Mouse (Mus musculus) neural tube, embryonic 14.5 days (tissue): ENCODE data around the gene Pkmyt1. TPM values are rescaled to one million over a fixed set of nuclear protein-coding genes. Genes with fewer than 3 reads are reported as not detected.
A peak's percentile ranks its signal among the peaks of the same experiment; 100 is the strongest.

ENCODE experiments used
- ATAC-seq: fragments of 200-750 bp; cut with Nextera tagmentation; 2 replicates; pipeline ENCODE4 v1.8.0; 2017; ENCODE audit warnings: low read depth, mild to moderate bottlenecking, moderate TSS enrichment, moderate library complexity
- H3K27ac ChIP-seq: fragments of 300-500 bp; sonication (generic); 2 replicates; pipeline ENCODE4 v1.5.1; 2014; ENCODE audit warnings: low read depth, mild to moderate bottlenecking, control low read depth, low read length, moderate library complexity, mixed read lengths
- H3K27me3 ChIP-seq: fragments of 300-500 bp; sonication (generic); 2 replicates; pipeline ENCODE4 v1.6.1; 2014; ENCODE audit warnings: low read length; ENCODE audit not compliant: control insufficient read depth, insufficient read depth
- H3K36me3 ChIP-seq: fragments of 300-500 bp; sonication (generic); 2 replicates; pipeline ENCODE4 v1.6.1; 2014; ENCODE audit warnings: low read length, mixed read lengths; ENCODE audit not compliant: control insufficient read depth, insufficient read depth
- H3K4me1 ChIP-seq: fragments of 300-500 bp; sonication (generic); 2 replicates; pipeline ENCODE4 v1.6.1; 2014; ENCODE audit warnings: low read length; ENCODE audit not compliant: control insufficient read depth, insufficient read depth
- H3K4me2 ChIP-seq: fragments of 300-500 bp; sonication (generic); 2 replicates; pipeline ENCODE4 v1.6.1; 2014; ENCODE audit warnings: mild to moderate bottlenecking, low read depth, low read length, control low read depth
- H3K4me3 ChIP-seq: fragments of 300-500 bp; sonication (generic); 2 replicates; pipeline ENCODE4 v1.5.1; 2014; ENCODE audit warnings: low read depth, low read length, control low read depth, mixed read lengths
- H3K9ac ChIP-seq: fragments of 300-500 bp; sonication (generic); replicated peaks from 2 replicates; pipeline ENCODE4 v1.6.1; 2014; ENCODE audit warnings: low read depth, mild to moderate bottlenecking, control low read depth, low read length, mixed read lengths
- H3K9me3 ChIP-seq: fragments of 300-500 bp; sonication (generic); 2 replicates; pipeline ENCODE4 v1.6.1; 2016; ENCODE audit warnings: low read length; ENCODE audit not compliant: control insufficient read depth
- WGBS: fragments of 180-500 bp; shearing (Covaris S2); extraction: QIAGEN DNeasy Blood & Tissue Kit; methylation state at CpG from one replicate; pipeline ENCODE4 v1.1.7; 2014; 5-methylcytosine and 5-hydroxymethylcytosine counted together
- polyA plus RNA-seq: library from polyadenylated mRNA; unstranded; fragments of >200 nt; fragmentation: Nextera tagmentation; extraction: Ambion mirVana; gene quantifications from 2 replicates; pipeline ENCODE4 v1.2.1, GENCODE M21; 2014

Gene Pkmyt1
- polyA plus RNA-seq, 1 experiment from 2014 or later: 14.3 TPM

DNA sequence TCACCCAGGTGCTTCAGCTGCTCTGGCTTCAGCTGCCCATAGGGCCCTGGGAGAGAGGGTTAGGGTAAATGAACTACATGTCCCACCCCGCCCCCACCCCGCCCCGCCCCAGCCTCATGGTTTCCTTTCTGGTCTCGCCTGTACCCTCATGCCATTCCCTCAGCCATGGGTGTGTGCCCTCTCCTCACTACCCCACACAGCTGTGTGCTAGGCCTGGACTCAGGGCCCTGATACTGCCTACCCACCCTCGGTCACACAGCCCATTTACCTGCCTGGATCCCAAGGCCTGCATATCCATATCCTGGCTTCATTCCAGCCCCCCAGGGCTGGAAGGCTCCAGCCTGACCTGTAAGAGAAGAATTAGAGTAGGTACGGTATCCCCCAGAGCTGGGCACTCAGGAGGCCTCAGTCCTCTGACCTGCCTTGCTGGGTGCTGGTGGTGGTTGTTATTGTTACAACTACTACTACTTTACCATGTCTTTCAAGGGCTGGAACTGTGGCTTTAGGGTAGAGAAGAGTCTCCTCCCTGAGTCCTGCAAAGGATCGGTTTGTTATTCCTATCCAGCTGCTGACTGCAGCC is 20.5 kb upstream of the Pkmyt1 start:
- ATAC-seq: no peak
- no peaks in the 10 kb centered on the region for H3K27me3 ChIP-seq
- no peak overlapping the region for H3K4me2 ChIP-seq
- no peaks in the 10 kb centered on the region for H3K4me1 ChIP-seq
- no peaks in the 10 kb centered on the region for H3K36me3 ChIP-seq
- H3K4me3 ChIP-seq: no peak overlapping the region
- WGBS: 79% methylated on average over 7 of the region's 7 CpGs
- H3K27ac ChIP-seq: no peak overlapping the region
- no peak overlapping the region for H3K9ac ChIP-seq
- no peaks in the 10 kb centered on the region for H3K9me3 ChIP-seq

GRCm38 (mm10) chr17:23706212-23706611 is 19.9 kb upstream of the Pkmyt1 start:
- 0% methylated on average over 3 of the region's 3 CpGs for WGBS
- peak; percentile 72; the same call in 1 of the 2 replicates for ATAC-seq
- H3K4me2 ChIP-seq: no peak overlapping the region

DNA sequence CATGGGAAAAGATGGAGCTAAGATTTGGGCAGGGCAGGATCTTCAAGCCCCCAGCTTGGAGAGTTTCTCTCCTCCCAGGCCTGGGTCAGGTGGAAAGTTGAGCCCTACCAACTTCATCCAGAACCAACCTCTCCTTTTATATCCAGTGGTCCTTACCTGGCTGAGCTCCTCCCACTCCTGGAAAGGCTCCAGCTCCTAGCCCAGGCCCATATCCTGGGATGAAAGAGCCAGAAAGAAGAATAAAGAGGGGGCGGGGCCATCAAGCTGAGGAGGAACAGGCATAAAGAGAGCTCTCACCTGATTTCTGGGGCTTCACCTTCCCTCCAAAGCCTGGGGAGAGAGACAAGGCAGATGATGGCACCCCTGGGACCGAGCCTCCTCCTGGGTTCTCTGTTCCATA is 9.1 kb upstream of the Pkmyt1 start:
- Histone ChIP-seq H3K27ac (no peak overlapping the region), H3K36me3 (no peaks in the 10 kb centered on the region), H3K4me3 (no peak overlapping the region), H3K9me3 (no peaks in the 10 kb centered on the region), H3K27me3 (no peaks in the 10 kb centered on the region), H3K4me2 (no peak overlapping the region), H3K9ac (no peak overlapping the region), H3K4me1 (no peaks in the 10 kb centered on the region)
- WGBS: 61% methylated on average over 2 of the region's 2 CpGs
- no peak for ATAC-seq

More at GRCm38 (mm10) chr17:23706212-23706611, 19.9 kb upstream of the Pkmyt1 start:
- Histone ChIP-seq H3K27ac (no peak overlapping the region), H3K36me3 (no peaks in the 10 kb centered on the region), H3K9ac (no peak overlapping the region), H3K4me1 (no peaks in the 10 kb centered on the region), H3K4me3 (no peak overlapping the region), H3K27me3 (no peaks in the 10 kb centered on the region), H3K9me3 (no peaks in the 10 kb centered on the region)

DNA sequence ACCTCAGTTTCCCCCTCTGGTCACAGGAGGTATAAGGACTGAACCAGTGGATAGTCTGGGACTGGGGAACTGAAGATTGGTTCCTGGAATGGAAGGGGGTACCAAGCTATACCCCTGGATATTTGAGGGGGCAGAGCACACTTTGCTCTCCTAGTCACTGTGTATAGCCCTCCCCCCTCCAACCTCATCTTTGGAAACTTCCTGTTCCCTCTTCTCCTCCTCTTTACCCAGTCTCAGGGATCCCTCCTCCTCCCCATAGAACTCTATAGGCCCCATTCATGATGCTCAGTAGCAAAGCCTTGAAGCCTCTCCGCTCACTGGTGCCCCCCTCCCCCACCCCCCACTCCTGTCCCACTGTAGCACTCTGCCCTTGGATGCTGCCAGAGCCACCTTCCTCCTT is 6.7 kb upstream of the Pkmyt1 start:
- Histone ChIP-seq H3K4me3 (no peak overlapping the region), H3K4me2 (no peak overlapping the region), H3K27ac (no peak overlapping the region), H3K27me3 (no peaks in the 10 kb centered on the region), H3K9ac (no peak overlapping the region), H3K9me3 (no peaks in the 10 kb centered on the region), H3K36me3 (no peaks in the 10 kb centered on the region), H3K4me1 (no peaks in the 10 kb centered on the region)
- 13% methylated on average over 1 of the region's 1 CpGs for WGBS
- no peak for ATAC-seq

DNA sequence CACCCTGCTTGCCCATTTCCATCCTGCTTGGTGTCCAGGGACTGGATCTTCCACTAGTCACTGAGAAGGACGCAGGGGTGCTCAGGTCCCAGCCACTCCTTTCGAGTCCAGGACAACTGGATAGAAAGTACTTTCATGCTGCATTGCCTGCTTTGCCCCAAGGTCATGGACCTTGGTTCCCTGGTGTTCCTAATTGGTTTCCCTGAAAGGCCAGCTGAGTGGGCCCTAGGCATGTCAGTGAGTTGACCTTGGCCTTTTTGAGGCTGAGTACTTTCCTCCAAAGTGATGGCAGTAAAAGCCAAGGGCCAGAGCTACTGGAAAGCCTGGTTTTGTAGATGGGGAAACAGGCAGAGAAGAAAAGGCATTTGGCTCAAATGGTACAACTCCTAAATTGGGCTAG is 4.2 kb upstream of the Pkmyt1 start:
- WGBS: 85% methylated on average over 2 of the region's 2 CpGs
- H3K4me1 ChIP-seq: peaks cover 4% of the 10 kb centered on the region; the same call in 1 of the 2 replicates
- H3K27ac ChIP-seq: no peak overlapping the region
- H3K4me2 ChIP-seq: no peak overlapping the region
- H3K36me3 ChIP-seq: no peaks in the 10 kb centered on the region
- H3K27me3 ChIP-seq: no peaks in the 10 kb centered on the region
- H3K9me3 ChIP-seq: no peaks in the 10 kb centered on the region
- H3K9ac ChIP-seq: no peak overlapping the region
- no peak overlapping the region for H3K4me3 ChIP-seq
- no peak for ATAC-seq

GRCm38 (mm10) chr17:23722376-23723125 is 3.6 kb upstream of the Pkmyt1 start, which contains the start of gene 1520401A03Rik:
TSS of gene 1520401A03Rik (minus strand) at chr17:23722783.
- Histone ChIP-seq H3K4me1 (peaks cover 6% of the 10 kb centered on the region; the same call in 1 of the 2 replicates), H3K9me3 (no peaks in the 10 kb centered on the region), H3K9ac (no peak within 1 kb of the TSS), H3K4me3 (no peak within 1 kb of the TSS), H3K4me2 (no peak within 1 kb of the TSS), H3K27me3 (no peaks in the 10 kb centered on the region), H3K27ac (no peak within 1 kb of the TSS), H3K36me3 (no peaks in the 10 kb centered on the region)
- no peak for ATAC-seq
- WGBS: 76% methylated on average over 7 of the region's 7 CpGs

DNA sequence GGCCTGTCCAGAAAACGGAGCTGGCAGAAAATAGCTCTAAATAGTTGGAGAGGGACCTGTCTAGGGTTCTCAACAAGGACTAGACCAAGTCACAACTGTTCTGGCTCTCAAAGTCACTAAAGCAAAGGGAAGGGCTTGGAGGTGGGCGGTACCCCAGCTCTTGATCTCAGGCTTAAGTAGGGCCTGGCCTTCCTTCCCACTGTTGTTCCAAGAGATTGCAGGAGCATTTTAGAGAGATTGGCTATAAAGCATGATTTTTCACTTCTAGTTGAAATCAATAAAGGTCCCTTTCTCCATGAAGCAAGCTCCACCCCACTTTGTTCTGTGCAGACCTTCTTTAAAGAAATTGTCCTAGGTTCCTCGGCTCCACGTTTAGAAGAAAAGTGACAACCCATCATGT is 659 bp upstream of the Pkmyt1 start:
- Histone ChIP-seq H3K4me1 (peaks cover 6% of the 10 kb centered on the region; the same call in 1 of the 2 replicates), H3K27ac (no peak overlapping the region), H3K9ac (peak overlapping the region; percentile 66), H3K9me3 (no peaks in the 10 kb centered on the region), H3K36me3 (no peaks in the 10 kb centered on the region), H3K27me3 (no peaks in the 10 kb centered on the region), H3K4me2 (peak overlapping the region; percentile 94), H3K4me3 (peak overlapping the region; percentile 74)
- 61% methylated on average over 4 of the region's 4 CpGs for WGBS
- no peak for ATAC-seq

DNA sequence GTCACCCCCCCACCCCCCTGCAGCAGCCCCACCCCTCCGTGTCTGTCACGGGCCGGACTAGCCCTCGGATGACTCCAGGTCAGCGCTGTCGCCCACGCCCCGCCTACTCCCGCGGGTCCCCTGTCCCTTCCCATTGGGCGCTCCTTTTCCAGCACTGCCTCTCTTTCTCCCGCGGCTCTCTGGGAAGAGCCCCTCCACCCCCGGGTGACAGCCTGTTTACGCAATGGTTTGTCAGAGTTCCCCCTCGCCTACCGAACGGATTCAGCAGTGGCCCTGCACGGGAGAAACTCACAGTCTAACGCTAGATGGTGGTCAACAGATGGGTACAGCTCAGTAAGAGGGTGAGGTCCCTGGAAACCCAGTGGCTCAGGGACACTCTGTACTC is 614 bp downstream of the Pkmyt1 start:
- peak; percentile 83 for ATAC-seq
- WGBS: 1% methylated on average over 13 of the region's 20 CpGs
- H3K4me2 ChIP-seq: peak overlapping the region; percentile 94

GRCm38 (mm10) chr17:23730441-23730840 is 4.3 kb downstream of the Pkmyt1 start:
- peaks cover 6% of the 10 kb centered on the region; the same call in 1 of the 2 replicates for H3K4me1 ChIP-seq
- H3K4me2 ChIP-seq: no peak overlapping the region
- H3K27me3 ChIP-seq: no peaks in the 10 kb centered on the region
- H3K36me3 ChIP-seq: peaks cover 3% of the 10 kb centered on the region; the same call in 1 of the 2 replicates
- 79% methylated on average over 1 of the region's 1 CpGs for WGBS
- no peak for ATAC-seq
- no peak overlapping the region for H3K9ac ChIP-seq
- no peak overlapping the region for H3K4me3 ChIP-seq
- H3K27ac ChIP-seq: no peak overlapping the region
- H3K9me3 ChIP-seq: no peaks in the 10 kb centered on the region

More for the DNA sequence above, 614 bp downstream of the Pkmyt1 start:
- Histone ChIP-seq H3K36me3 (no peaks in the 10 kb centered on the region), H3K9me3 (no peaks in the 10 kb centered on the region), H3K27ac (peak overlapping the region; percentile 34; the same call in 1 of the 2 replicates), H3K9ac (peak overlapping the region; percentile 66), H3K27me3 (no peaks in the 10 kb centered on the region), H3K4me1 (peaks cover 6% of the 10 kb centered on the region; the same call in 1 of the 2 replicates), H3K4me3 (peak overlapping the region; percentile 74)
